Mouse (Mus musculus) fat pad, adult 2 months (tissue): ENCODE measurements around the gene Cacna1e.

Experiments used
- DNase-seq: peaks from one replicate; pipeline ENCODE4 v3.0.0-alpha.2; 2011; ENCODE audit warnings: low read depth, low spot score; ENCODE audit errors: extremely low read depth

Cacna1e gene

GRCm38 (mm10) chr1:154416384-154417155 is 467.7 kb downstream of the Cacna1e start:
- DNase-seq, result no peak

- no peak for DNase-seq
Measured at GRCm38 (mm10) chr1:154415826-154416225, 468.5 kb downstream of the Cacna1e start.

GRCm38 (mm10) chr1:154413138-154413537 is 471.2 kb downstream of the Cacna1e start:
- no peak for DNase-seq

- DNase-seq, result no peak
Measured at GRCm38 (mm10) chr1:154409051-154409450, 475.2 kb downstream of the Cacna1e start.

DNA sequence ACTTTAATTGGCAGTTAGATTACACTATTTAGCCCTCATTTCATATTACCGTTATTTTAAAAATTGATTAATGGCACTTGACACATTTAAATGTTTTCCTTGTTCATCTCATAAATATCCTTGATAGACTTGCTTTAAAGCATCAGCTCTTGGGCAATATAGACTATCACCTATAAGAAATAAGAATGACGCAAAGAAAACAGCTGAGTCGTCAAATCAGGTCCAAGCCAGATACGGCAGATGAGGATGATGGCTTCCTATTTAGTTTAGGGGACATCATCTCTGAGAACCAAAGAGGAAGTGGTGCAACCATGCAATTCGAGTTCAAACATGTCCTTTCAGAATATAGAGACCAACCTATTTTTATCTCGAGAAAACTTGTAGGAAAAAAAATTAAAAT is 492.3 kb downstream of the Cacna1e start:
- DNase-seq, result no peak
